ENCODE assay signal across 9 mouse cellular contexts in genomic region chr10:81229735-81230437, GRCm38 (mm10). TPM values are rescaled to one million over a fixed set of nuclear protein-coding genes. Genes with fewer than 3 reads are reported as not detected.
DNase-seq lines count a peak whose midpoint lies in the region; ATAC-seq and TF ChIP-seq lines count a peak whose summit lies in the region.
"Had no signal": no experiment of that assay in that cellular context is flagged by ENCODE, and none has a peak within 500 bp of the region (broad histone marks: within the 10 kb centered on the region; RNA-seq: fewer than 3 reads in every experiment).

No protein-coding gene starts in this region.

- H3K4me1 ChIP-seq in heart, embryonic 16.5 days (ENCODE audit: control insufficient read depth, insufficient read depth, low read length), result 0 out of 2 replicates have a peak, but pooled peaks cover 12% of the 10 kb centered on the region
- peaks cover 2% of the 10 kb centered on the region for H3K4me1 ChIP-seq in heart, adult 2 months (ENCODE audit: control insufficient read depth, insufficient read depth, low read length)
- H3K4me1 ChIP-seq in forebrain, embryonic 13.5 days, result peaks cover 50% of the 10 kb centered on the region
- peaks cover 57% of the 10 kb centered on the region for H3K4me1 ChIP-seq in midbrain, embryonic 15.5 days
- no peaks in the 10 kb centered on the region; the same call in 1 of the 2 replicates for H3K4me1 ChIP-seq in lung, postnatal 0 days (ENCODE audit: insufficient read depth, low read depth, low read length)

- 8% methylated on average over 20 of the region's 20 CpGs for WGBS in heart, embryonic 16.5 days
- WGBS in heart, adult 2 months, result 10% methylated on average over 20 of the region's 20 CpGs
- 10% methylated on average over 20 of the region's 20 CpGs for WGBS in forebrain, embryonic 13.5 days
- 6% methylated on average over 20 of the region's 20 CpGs for WGBS in midbrain, embryonic 15.5 days
- WGBS in lung, postnatal 0 days, result 13% methylated on average over 20 of the region's 20 CpGs

- peak overlapping the region; percentile 22; the same call in 1 of the 2 replicates for H3K4me3 ChIP-seq in heart, embryonic 16.5 days (ENCODE audit: low read length)
- H3K4me3 ChIP-seq in heart, adult 2 months, result no peak overlapping the region
- peak overlapping the region; percentile 68 for H3K4me3 ChIP-seq in forebrain, embryonic 13.5 days
- peak overlapping the region; percentile 93 for H3K4me3 ChIP-seq in midbrain, embryonic 15.5 days
- no peak overlapping the region for H3K4me3 ChIP-seq in lung, postnatal 0 days (ENCODE audit: low read depth, low read length)

- no peak for ATAC-seq in heart, embryonic 16.5 days (replicated peaks; ENCODE audit: extremely low read depth, insufficient read depth, low FRiP score)
- ATAC-seq in forebrain, embryonic 13.5 days, result 0 out of 2 replicates have a peak, but pooled peaks have one; percentile 9
- peak; percentile 24 for ATAC-seq in midbrain, embryonic 15.5 days (replicated peaks)
- ATAC-seq in lung, postnatal 0 days, result no peak
- ATAC-seq: Patski had no signal

- no peaks in the 10 kb centered on the region for H3K36me3 ChIP-seq in heart, embryonic 16.5 days (ENCODE audit: control insufficient read depth, insufficient read depth)
- no peaks in the 10 kb centered on the region for H3K36me3 ChIP-seq in heart, adult 2 months (ENCODE audit: control insufficient read depth, insufficient read depth, low read length)
- H3K36me3 ChIP-seq in forebrain, embryonic 13.5 days (ENCODE audit: poor library complexity, severe bottlenecking), result no peaks in the 10 kb centered on the region
- H3K36me3 ChIP-seq in midbrain, embryonic 15.5 days (replicated peaks), result no peaks in the 10 kb centered on the region; the same call in 1 of the 2 replicates
- no peaks in the 10 kb centered on the region for H3K36me3 ChIP-seq in lung, postnatal 0 days (ENCODE audit: insufficient read depth, low read length)

- TF ChIP-seq POLR2A in heart, adult 2 months (IDR thresholded peaks at IDR 0.05; ENCODE audit: insufficient read depth, low read depth, low read length), result no peak

- TF ChIP-seq EP300 in heart, adult 2 months (IDR thresholded peaks at IDR 0.05; ENCODE audit: insufficient read depth, low read depth, low read length), result no peak
- no peak for TF ChIP-seq EP300 in lung, postnatal 0 days (IDR thresholded peaks at IDR 0.05)

- peaks cover 16% of the 10 kb centered on the region for H3K27me3 ChIP-seq in heart, embryonic 16.5 days (ENCODE audit: control insufficient read depth, insufficient read depth, low read length)
- peaks cover 4% of the 10 kb centered on the region; the same call in 1 of the 2 replicates for H3K27me3 ChIP-seq in heart, adult 2 months (ENCODE audit: control insufficient read depth, insufficient read depth, low read length)
- H3K27me3 ChIP-seq in forebrain, embryonic 13.5 days, result no peaks in the 10 kb centered on the region
- no peaks in the 10 kb centered on the region for H3K27me3 ChIP-seq in midbrain, embryonic 15.5 days (replicated peaks)
- H3K27me3 ChIP-seq in lung, postnatal 0 days (replicated peaks; ENCODE audit: insufficient read depth, low read length), result peaks cover 24% of the 10 kb centered on the region

- H3K9me3 ChIP-seq in heart, embryonic 16.5 days (replicated peaks; ENCODE audit: control insufficient read depth, low read length), result no peaks in the 10 kb centered on the region
- no peaks in the 10 kb centered on the region for H3K9me3 ChIP-seq in forebrain, embryonic 13.5 days (replicated peaks)
- H3K9me3 ChIP-seq in midbrain, embryonic 15.5 days, result no peaks in the 10 kb centered on the region
- no peaks in the 10 kb centered on the region for H3K9me3 ChIP-seq in lung, postnatal 0 days (ENCODE audit: low read length)

- no peak overlapping the region for H3K27ac ChIP-seq in heart, embryonic 16.5 days (ENCODE audit: low read length)
- H3K27ac ChIP-seq in heart, adult 2 months, result no peak overlapping the region
- peak overlapping the region; percentile 90 for H3K27ac ChIP-seq in forebrain, embryonic 13.5 days
- H3K27ac ChIP-seq in midbrain, embryonic 15.5 days, result peak overlapping the region; percentile 96
- no peak overlapping the region for H3K27ac ChIP-seq in lung, postnatal 0 days (ENCODE audit: low read length)

- H3K9ac ChIP-seq in heart, embryonic 16.5 days (ENCODE audit: low read length), result no peak overlapping the region
- H3K9ac ChIP-seq in heart, adult 2 months (ENCODE audit: low read depth, low read length), result no peak overlapping the region
- H3K9ac ChIP-seq in forebrain, embryonic 13.5 days, result peak overlapping the region; percentile 93
- H3K9ac ChIP-seq in midbrain, embryonic 15.5 days, result peak overlapping the region; percentile 100
- no peak overlapping the region for H3K9ac ChIP-seq in lung, postnatal 0 days (replicated peaks; ENCODE audit: low read depth)

- H3K79me2 ChIP-seq in heart, adult 2 months (replicated peaks; ENCODE audit: control insufficient read depth, insufficient read depth, low read length), result no peaks in the 10 kb centered on the region

- TF ChIP-seq CTCF in heart, adult 2 months (IDR thresholded peaks at IDR 0.05), result no peak
- TF ChIP-seq CTCF in lung, postnatal 0 days (IDR thresholded peaks at IDR 0.05), result no peak

- peak overlapping the region; percentile 48 for H3K4me2 ChIP-seq in heart, embryonic 16.5 days (ENCODE audit: low read depth, low read length)
- peak overlapping the region; percentile 73 for H3K4me2 ChIP-seq in forebrain, embryonic 13.5 days
- peak overlapping the region; percentile 75 for H3K4me2 ChIP-seq in midbrain, embryonic 15.5 days
- no peak overlapping the region for H3K4me2 ChIP-seq in lung, postnatal 0 days (replicated peaks; ENCODE audit: low read depth, low read length)

- intact Hi-C loops in heart, adult 2 months (cut with DNase I), result no loop called here

- no peak for DNase-seq in heart, adult 2 months
- peak; percentile 50 for DNase-seq in MN1 (ENCODE audit: low spot score)
- DNase-seq in lung, postnatal 0 days (ENCODE audit: low spot score), result no peak
- DNase-seq in adrenal gland, postnatal 25 days, result no peak
- DNase-seq in lung, postnatal 36 days, result no peak

RNA-seq across cellular contexts. Expression of gene Atcay, which starts 0.7 kb away (rescaled TPM):
- polyA plus RNA-seq in heart, embryonic 16.5 days (2015; fragmentation: Nextera tagmentation; extraction: Ambion mirVana), result 0.31 and 0.33 TPM in 2 replicates
- total RNA-seq in heart, adult 2 months (2021), result under 1 TPM in 1 of 2 experiments, not detected in 1; 0.09 TPM
- polyA plus RNA-seq in heart, adult 2 months (2012; rRNA removed), result 0.14 and 0.20 TPM in 2 replicates
- polyA plus RNA-seq in forebrain, embryonic 13.5 days (2015; fragmentation: Nextera tagmentation; extraction: Ambion mirVana), result 44.5 and 54.2 TPM in 2 replicates
- polyA plus RNA-seq in midbrain, embryonic 15.5 days (2015; fragmentation: Nextera tagmentation; extraction: Ambion mirVana), result 95.3 and 96.7 TPM in 2 replicates
- polyA plus RNA-seq in lung, postnatal 0 days (2015; fragmentation: Nextera tagmentation; extraction: Ambion mirVana), result not detected in 2 replicates
- 1.0 and 2.8 TPM in 2 replicates for total RNA-seq in adrenal gland, postnatal 25 days (2021)

RNA-seq across cellular contexts. Expression of gene Zfr2, which starts 3.1 kb away (rescaled TPM):
- 5.0 and 6.2 TPM in 2 replicates for polyA plus RNA-seq in heart, embryonic 16.5 days (2015; fragmentation: Nextera tagmentation; extraction: Ambion mirVana)
- 1 to 10 TPM; 1.8 to 2.0 TPM for total RNA-seq in heart, adult 2 months (2021)
- polyA plus RNA-seq in heart, adult 2 months (2012; rRNA removed), result 5.0 and 6.3 TPM in 2 replicates
- 9.7 and 10.9 TPM in 2 replicates for polyA plus RNA-seq in forebrain, embryonic 13.5 days (2015; fragmentation: Nextera tagmentation; extraction: Ambion mirVana)
- polyA plus RNA-seq in midbrain, embryonic 15.5 days (2015; fragmentation: Nextera tagmentation; extraction: Ambion mirVana), result 35.4 and 37.2 TPM in 2 replicates
- polyA plus RNA-seq in lung, postnatal 0 days (2015; fragmentation: Nextera tagmentation; extraction: Ambion mirVana), result 2.3 and 2.4 TPM in 2 replicates
- 14.0 and 22.3 TPM in 2 replicates for total RNA-seq in adrenal gland, postnatal 25 days (2021)

RNA-seq across cellular contexts. Expression of gene Matk, which starts 22.8 kb away (rescaled TPM):
- polyA plus RNA-seq in heart, embryonic 16.5 days (2015; fragmentation: Nextera tagmentation; extraction: Ambion mirVana), result 2.6 and 2.7 TPM in 2 replicates
- total RNA-seq in heart, adult 2 months (2021), result under 1 TPM; 0.48 to 0.86 TPM
- polyA plus RNA-seq in heart, adult 2 months (2012; rRNA removed), result 0.97 and 1.5 TPM in 2 replicates
- 5.6 and 7.4 TPM in 2 replicates for polyA plus RNA-seq in forebrain, embryonic 13.5 days (2015; fragmentation: Nextera tagmentation; extraction: Ambion mirVana)
- 37.2 and 40.1 TPM in 2 replicates for polyA plus RNA-seq in midbrain, embryonic 15.5 days (2015; fragmentation: Nextera tagmentation; extraction: Ambion mirVana)
- 1.5 and 1.6 TPM in 2 replicates for polyA plus RNA-seq in lung, postnatal 0 days (2015; fragmentation: Nextera tagmentation; extraction: Ambion mirVana)
- 0.82 and 1.4 TPM in 2 replicates for total RNA-seq in adrenal gland, postnatal 25 days (2021)

RNA-seq across cellular contexts. Expression of gene Nmrk2, which starts 28.0 kb away (rescaled TPM):
- polyA plus RNA-seq in heart, embryonic 16.5 days (2015; fragmentation: Nextera tagmentation; extraction: Ambion mirVana), result 11.9 and 14.6 TPM in 2 replicates
- 1 to 10 TPM; 8.7 to 8.8 TPM for total RNA-seq in heart, adult 2 months (2021)
- polyA plus RNA-seq in heart, adult 2 months (2012; rRNA removed), result 4.7 and 6.3 TPM in 2 replicates
- not detected in 2 replicates for polyA plus RNA-seq in forebrain, embryonic 13.5 days (2015; fragmentation: Nextera tagmentation; extraction: Ambion mirVana)
- 0.14 TPM in 1 of 2 replicates, not detected in the other for polyA plus RNA-seq in midbrain, embryonic 15.5 days (2015; fragmentation: Nextera tagmentation; extraction: Ambion mirVana)
- polyA plus RNA-seq in lung, postnatal 0 days (2015; fragmentation: Nextera tagmentation; extraction: Ambion mirVana), result 0.80 and 0.92 TPM in 2 replicates
- not detected in 2 replicates for total RNA-seq in adrenal gland, postnatal 25 days (2021)

RNA-seq across cellular contexts. Expression of gene Mrpl54, which starts 36.8 kb away (rescaled TPM):
- polyA plus RNA-seq in heart, embryonic 16.5 days (2015; fragmentation: Nextera tagmentation; extraction: Ambion mirVana), result 230 TPM in 2 replicates
- total RNA-seq in heart, adult 2 months (2021), result 100 to 1,000 TPM in 1 of 2 experiments, 10 to 100 TPM in 1; 85.7 to 101 TPM
- polyA plus RNA-seq in heart, adult 2 months (2012; rRNA removed), result 66.7 and 93.2 TPM in 2 replicates
- 134 and 135 TPM in 2 replicates for polyA plus RNA-seq in forebrain, embryonic 13.5 days (2015; fragmentation: Nextera tagmentation; extraction: Ambion mirVana)
- polyA plus RNA-seq in midbrain, embryonic 15.5 days (2015; fragmentation: Nextera tagmentation; extraction: Ambion mirVana), result 124 and 126 TPM in 2 replicates
- 132 and 162 TPM in 2 replicates for polyA plus RNA-seq in lung, postnatal 0 days (2015; fragmentation: Nextera tagmentation; extraction: Ambion mirVana)
- 116 and 128 TPM in 2 replicates for total RNA-seq in adrenal gland, postnatal 25 days (2021)

Comparison
In these comparisons a context has a peak if more than half of its experiments do, and no peak if none do; other contexts are left out.
1. H3K4me3 ChIP-seq: peak in heart, embryonic 16.5 days (single experiment), forebrain, embryonic 13.5 days (single experiment) and midbrain, embryonic 15.5 days (single experiment); none in heart, adult 2 months (single experiment) and lung, postnatal 0 days (single experiment).
2. ATAC-seq: peak in forebrain, embryonic 13.5 days (single experiment) and midbrain, embryonic 15.5 days (single experiment); none in heart, embryonic 16.5 days (single experiment) and lung, postnatal 0 days (single experiment).
3. H3K27ac ChIP-seq: peak in forebrain, embryonic 13.5 days (single experiment) and midbrain, embryonic 15.5 days (single experiment); none in heart, embryonic 16.5 days (single experiment), heart, adult 2 months (single experiment) and lung, postnatal 0 days (single experiment).
4. H3K9ac ChIP-seq: peak in forebrain, embryonic 13.5 days (single experiment) and midbrain, embryonic 15.5 days (single experiment); none in heart, embryonic 16.5 days (single experiment), heart, adult 2 months (single experiment) and lung, postnatal 0 days (single experiment).
5. RNA of gene Atcay, which starts 0.7 kb away (polyA plus RNA-seq): 95.3 to 96.7 TPM in midbrain, embryonic 15.5 days and 44.5 to 54.2 TPM in forebrain, embryonic 13.5 days; 0.31 to 0.33 TPM in heart, embryonic 16.5 days, 0.14 to 0.20 TPM in heart, adult 2 months and not detected in lung, postnatal 0 days; every median in the first group is over 10 times any median in the second.